Mouse (Mus musculus): ENCODE data around the gene Smarcc1. TPM values are rescaled to one million over a fixed set of nuclear protein-coding genes. Genes with fewer than 3 reads are reported as not detected.
"Not testable (repeated sequence)": the region's sequence is repeated elsewhere in the genome, so short reads cannot be mapped to it uniquely, and the experiment has no call there.

Gene Smarcc1
- polyA plus RNA-seq, 1 experiment from 2014 or later, result 190 TPM

DNA sequence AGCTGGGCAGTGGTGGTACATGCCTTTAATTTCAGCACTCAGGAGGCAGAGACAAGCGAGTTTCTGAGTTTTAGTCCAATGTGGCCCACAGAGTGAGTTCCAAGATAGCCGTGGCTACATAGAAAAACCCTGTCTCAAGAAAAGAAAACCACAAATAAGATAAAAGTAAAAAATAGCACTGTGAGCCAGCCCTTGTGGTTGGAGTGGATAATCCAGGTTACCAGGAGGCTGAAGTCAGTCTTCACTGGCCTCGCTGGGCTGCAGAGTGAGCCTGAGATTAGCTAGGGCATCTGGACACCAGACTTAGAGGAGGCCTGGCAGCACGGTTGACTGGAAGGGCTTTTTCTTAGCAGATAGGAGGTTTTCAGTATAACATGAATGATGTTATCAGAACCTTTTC lies 21.6 kb downstream of the Smarcc1 start:
- Histone ChIP-seq H3K9ac (ENCODE audit: low read length) (no peak overlapping the region), H3K9me3 (ENCODE audit: control insufficient read depth, low read length) (no peaks in the 10 kb centered on the region), H3K27me3 (ENCODE audit: control insufficient read depth, insufficient read depth, low read length) (no peaks in the 10 kb centered on the region), H3K4me3 (ENCODE audit: low read depth, low read length) (no peak overlapping the region), H3K27ac (ENCODE audit: low read depth, low read length) (no peak overlapping the region), H3K4me2 (ENCODE audit: low read depth, low read length, severe bottlenecking) (no peak overlapping the region), H3K36me3 (ENCODE audit: control insufficient read depth, insufficient read depth, low read length) (peaks cover 2% of the 10 kb centered on the region; the same call in 1 of the 2 replicates), H3K4me1 (replicated peaks; ENCODE audit: control insufficient read depth, insufficient read depth, low read length) (peaks cover 1% of the 10 kb centered on the region; the same call in 1 of the 2 replicates)
- ATAC-seq (replicated peaks; ENCODE audit: low FRiP score), result no peak
- 93% methylated on average over 4 of the region's 4 CpGs for WGBS
- DNase-seq (ENCODE audit: low spot score), result no peak

DNA sequence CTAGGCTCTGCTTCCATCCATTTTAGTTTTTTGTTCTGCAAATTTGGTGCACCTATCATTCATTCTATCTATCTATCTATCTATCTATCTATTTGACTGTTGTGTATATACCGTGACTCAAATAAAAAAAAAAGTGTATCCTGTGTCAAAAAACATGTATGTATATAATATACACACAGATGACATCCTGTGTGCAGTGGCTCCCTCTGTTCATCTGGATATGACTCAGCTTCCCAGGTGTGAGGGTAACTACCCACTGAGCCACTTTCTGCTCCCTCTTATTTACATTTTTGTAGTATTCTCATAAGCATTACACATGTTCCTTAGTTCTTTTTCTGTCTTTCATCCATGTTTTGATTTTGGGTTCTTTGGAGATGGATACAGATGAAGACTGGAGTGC lies 24.6 kb downstream of the Smarcc1 start:
- H3K4me3 ChIP-seq (ENCODE audit: low read depth, low read length), result no peak overlapping the region
- H3K36me3 ChIP-seq (ENCODE audit: control insufficient read depth, insufficient read depth, low read length), result peaks cover 2% of the 10 kb centered on the region; the same call in 1 of the 2 replicates
- WGBS, result 95% methylated on average over 1 of the region's 1 CpGs
- DNase-seq (ENCODE audit: low spot score) (no peak), ATAC-seq (replicated peaks; ENCODE audit: low FRiP score) (no peak)
- H3K27me3 ChIP-seq (ENCODE audit: control insufficient read depth, insufficient read depth, low read length), result no peaks in the 10 kb centered on the region
- H3K9ac ChIP-seq (ENCODE audit: low read length), result no peak overlapping the region
- H3K9me3 ChIP-seq (ENCODE audit: control insufficient read depth, low read length), result no peaks in the 10 kb centered on the region
- H3K4me1 ChIP-seq (replicated peaks; ENCODE audit: control insufficient read depth, insufficient read depth, low read length), result no peaks in the 10 kb centered on the region
- no peak overlapping the region for H3K4me2 ChIP-seq (ENCODE audit: low read depth, low read length, severe bottlenecking)
- H3K27ac ChIP-seq (ENCODE audit: low read depth, low read length), result no peak overlapping the region

DNA sequence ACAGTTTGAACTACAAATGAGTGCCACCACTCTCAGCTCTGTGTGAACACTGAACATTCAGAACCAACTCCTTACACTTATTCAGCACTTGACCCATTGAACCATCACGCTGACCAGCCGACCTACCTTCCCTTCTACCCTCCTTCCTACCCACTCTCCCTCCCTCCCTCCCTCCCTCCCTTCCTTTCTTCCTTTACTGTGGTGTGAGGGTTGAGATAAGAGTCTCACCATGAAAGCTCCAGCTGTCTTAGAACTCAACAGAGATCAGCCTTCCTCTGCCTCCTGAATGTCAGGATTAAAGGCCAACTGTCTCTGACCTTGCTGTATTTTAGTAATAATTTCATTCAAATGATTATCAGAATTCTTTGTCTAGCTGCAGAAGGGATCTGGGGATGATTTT lies 31.1 kb downstream of the Smarcc1 start:
- DNase-seq (ENCODE audit: low spot score), result no peak
- Histone ChIP-seq H3K36me3 (ENCODE audit: control insufficient read depth, insufficient read depth, low read length) (peaks cover 6% of the 10 kb centered on the region; the same call in 1 of the 2 replicates), H3K4me3 (ENCODE audit: low read depth, low read length) (no peak overlapping the region), H3K9ac (ENCODE audit: low read length) (no peak overlapping the region), H3K4me2 (ENCODE audit: low read depth, low read length, severe bottlenecking) (no peak overlapping the region), H3K4me1 (replicated peaks; ENCODE audit: control insufficient read depth, insufficient read depth, low read length) (no peaks in the 10 kb centered on the region), H3K27me3 (ENCODE audit: control insufficient read depth, insufficient read depth, low read length) (no peaks in the 10 kb centered on the region), H3K27ac (ENCODE audit: low read depth, low read length) (no peak overlapping the region), H3K9me3 (ENCODE audit: control insufficient read depth, low read length) (no peaks in the 10 kb centered on the region)
- no peak for ATAC-seq (replicated peaks; ENCODE audit: low FRiP score)
- 84% methylated on average over 2 of the region's 2 CpGs for WGBS

DNA sequence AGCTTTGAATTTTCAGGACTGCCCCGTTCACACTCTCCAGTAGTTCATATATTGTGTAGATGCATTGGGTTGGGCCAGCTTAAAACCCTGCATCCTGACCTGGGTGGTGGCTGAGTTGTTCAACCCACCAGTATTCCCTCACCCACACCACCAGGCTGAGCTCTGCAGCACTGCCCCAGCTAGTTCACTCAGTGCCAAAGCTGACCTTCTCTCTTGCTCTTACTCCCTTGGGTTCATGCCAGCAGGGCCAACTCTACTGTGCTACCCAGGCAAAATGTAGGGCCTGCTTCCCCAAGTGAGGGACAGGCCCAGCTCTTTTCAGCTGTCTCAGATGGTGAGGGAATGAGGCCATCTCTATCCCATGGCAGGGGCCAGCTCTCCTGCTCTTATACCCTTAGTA lies 41.5 kb downstream of the Smarcc1 start:
- H3K4me1 ChIP-seq (replicated peaks; ENCODE audit: control insufficient read depth, insufficient read depth, low read length), result no peaks in the 10 kb centered on the region
- peaks cover 7% of the 10 kb centered on the region for H3K36me3 ChIP-seq (ENCODE audit: control insufficient read depth, insufficient read depth, low read length)
- no peak for ATAC-seq (replicated peaks; ENCODE audit: low FRiP score)
- no peaks in the 10 kb centered on the region for H3K9me3 ChIP-seq (ENCODE audit: control insufficient read depth, low read length)
- DNase-seq (ENCODE audit: low spot score), result no peak
- H3K4me3 ChIP-seq (ENCODE audit: low read depth, low read length), result no peak overlapping the region
- no peak overlapping the region for H3K9ac ChIP-seq (ENCODE audit: low read length)
- 96% methylated on average over 1 of the region's 1 CpGs for whole genome bisulfite sequencing
- no peak overlapping the region for H3K4me2 ChIP-seq (ENCODE audit: low read depth, low read length, severe bottlenecking)
- H3K27ac ChIP-seq (ENCODE audit: low read depth, low read length), result no peak overlapping the region
- no peaks in the 10 kb centered on the region for H3K27me3 ChIP-seq (ENCODE audit: control insufficient read depth, insufficient read depth, low read length)

DNA sequence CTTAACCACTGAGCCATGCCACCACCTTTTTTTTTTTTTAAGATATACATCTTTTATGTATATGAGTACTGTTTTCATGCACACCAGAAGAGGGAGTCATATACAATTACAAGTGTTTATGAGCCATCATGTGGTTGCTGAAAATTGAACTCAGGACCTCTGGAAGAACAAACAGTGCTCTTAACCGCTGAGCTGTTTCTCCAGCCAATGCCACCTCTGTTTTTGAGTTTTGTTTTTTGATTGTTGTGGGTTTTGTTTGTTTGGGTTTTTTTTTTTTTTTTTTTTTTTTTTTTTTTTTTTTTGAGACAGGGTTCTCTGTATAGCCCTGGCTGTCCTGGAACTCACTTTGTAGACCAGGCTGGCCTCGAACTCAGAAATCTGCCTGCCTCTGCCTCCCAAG lies 43.0 kb downstream of the Smarcc1 start:
- not testable (repeated sequence) for ATAC-seq (replicated peaks; ENCODE audit: low FRiP score); H3K9ac ChIP-seq (ENCODE audit: low read length); H3K9me3 ChIP-seq (ENCODE audit: control insufficient read depth, low read length); H3K4me3 ChIP-seq (ENCODE audit: low read depth, low read length); H3K27me3 ChIP-seq (ENCODE audit: control insufficient read depth, insufficient read depth, low read length); H3K4me1 ChIP-seq (replicated peaks; ENCODE audit: control insufficient read depth, insufficient read depth, low read length); H3K36me3 ChIP-seq (ENCODE audit: control insufficient read depth, insufficient read depth, low read length); H3K4me2 ChIP-seq (ENCODE audit: low read depth, low read length, severe bottlenecking); H3K27ac ChIP-seq (ENCODE audit: low read depth, low read length); DNase-seq (ENCODE audit: low spot score)
- 94% methylated on average over 2 of the region's 2 CpGs for WGBS

DNA sequence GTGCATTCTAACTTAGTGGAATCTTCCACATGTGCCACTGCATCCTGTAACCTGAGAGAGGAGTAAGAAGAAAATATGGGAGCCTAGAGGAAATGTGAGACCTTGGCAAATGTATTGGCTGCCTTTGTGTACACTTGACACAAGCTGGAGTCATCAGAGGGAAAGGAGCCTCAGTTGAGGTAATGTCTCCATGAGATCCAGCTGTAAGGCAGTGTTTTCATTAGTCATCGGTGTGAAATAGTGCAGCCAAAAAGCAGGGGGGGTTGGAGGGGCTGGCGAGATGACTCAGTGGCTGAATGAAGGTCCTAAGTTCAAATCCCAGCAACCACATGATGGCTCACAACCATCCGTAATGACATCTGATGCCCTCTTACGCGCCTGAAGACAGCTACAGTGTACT lies 44.9 kb downstream of the Smarcc1 start:
- WGBS, result 94% methylated on average over 5 of the region's 5 CpGs
- DNase-seq (ENCODE audit: low spot score) (no peak), ATAC-seq (replicated peaks; ENCODE audit: low FRiP score) (no peak)
- Histone ChIP-seq H3K36me3 (ENCODE audit: control insufficient read depth, insufficient read depth, low read length) (peaks cover 5% of the 10 kb centered on the region), H3K9ac (ENCODE audit: low read length) (no peak overlapping the region), H3K4me2 (ENCODE audit: low read depth, low read length, severe bottlenecking) (no peak overlapping the region), H3K27ac (ENCODE audit: low read depth, low read length) (no peak overlapping the region), H3K9me3 (ENCODE audit: control insufficient read depth, low read length) (no peaks in the 10 kb centered on the region), H3K4me3 (ENCODE audit: low read depth, low read length) (no peak overlapping the region), H3K4me1 (replicated peaks; ENCODE audit: control insufficient read depth, insufficient read depth, low read length) (no peaks in the 10 kb centered on the region), H3K27me3 (ENCODE audit: control insufficient read depth, insufficient read depth, low read length) (no peaks in the 10 kb centered on the region)

DNA sequence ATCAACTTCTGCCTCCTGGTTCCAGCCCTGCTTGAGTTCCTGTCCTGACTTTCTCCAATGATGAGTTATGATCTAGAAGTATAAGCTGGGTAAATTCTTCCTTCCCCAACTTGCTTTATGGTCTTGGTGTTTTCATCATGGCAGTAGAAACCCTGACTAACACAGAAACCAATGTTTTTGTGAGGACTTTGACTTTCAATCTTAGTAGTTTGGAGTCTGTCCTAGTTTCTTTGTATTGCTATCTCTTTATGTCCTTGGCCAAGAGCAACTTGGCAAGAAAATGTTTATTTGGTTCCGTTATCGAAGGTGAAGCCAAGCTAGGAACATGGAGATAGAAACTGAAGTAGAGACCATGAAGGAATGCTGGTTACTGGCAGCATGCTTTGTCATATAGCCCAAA lies 45.6 kb downstream of the Smarcc1 start:
- WGBS, result 97% methylated on average over 2 of the region's 2 CpGs
- no peak for DNase-seq (ENCODE audit: low spot score)
- ATAC-seq (replicated peaks; ENCODE audit: low FRiP score), result no peak
- Histone ChIP-seq H3K4me1 (replicated peaks; ENCODE audit: control insufficient read depth, insufficient read depth, low read length) (no peaks in the 10 kb centered on the region), H3K27ac (ENCODE audit: low read depth, low read length) (no peak overlapping the region), H3K4me3 (ENCODE audit: low read depth, low read length) (no peak overlapping the region), H3K36me3 (ENCODE audit: control insufficient read depth, insufficient read depth, low read length) (peaks cover 5% of the 10 kb centered on the region), H3K9me3 (ENCODE audit: control insufficient read depth, low read length) (no peaks in the 10 kb centered on the region), H3K4me2 (ENCODE audit: low read depth, low read length, severe bottlenecking) (no peak overlapping the region), H3K27me3 (ENCODE audit: control insufficient read depth, insufficient read depth, low read length) (no peaks in the 10 kb centered on the region), H3K9ac (ENCODE audit: low read length) (no peak overlapping the region)

DNA sequence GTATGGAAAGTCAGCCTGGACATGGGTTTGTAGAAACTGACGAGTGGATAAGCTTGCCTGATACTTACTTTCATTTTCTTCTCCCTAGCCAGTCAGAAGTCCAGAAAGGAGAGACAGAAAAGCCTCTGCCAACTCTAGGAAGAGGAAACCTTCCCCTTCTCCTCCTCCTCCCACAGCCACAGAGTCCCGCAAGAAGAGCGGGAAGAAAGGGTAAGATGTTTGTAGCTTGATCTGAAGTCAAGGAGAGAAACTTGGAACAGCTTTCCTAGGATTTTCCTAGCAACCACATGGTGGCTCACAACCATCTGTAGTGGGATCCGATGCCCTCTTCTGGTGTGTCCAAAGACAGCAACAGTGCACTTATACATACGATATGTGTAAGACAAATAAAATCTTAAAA lies 53.4 kb downstream of the Smarcc1 start:
- Histone ChIP-seq H3K27ac (ENCODE audit: low read depth, low read length) (no peak overlapping the region), H3K9ac (ENCODE audit: low read length) (no peak overlapping the region), H3K4me3 (ENCODE audit: low read depth, low read length) (no peak overlapping the region), H3K36me3 (ENCODE audit: control insufficient read depth, insufficient read depth, low read length) (peaks cover 15% of the 10 kb centered on the region; the same call in 1 of the 2 replicates), H3K4me1 (replicated peaks; ENCODE audit: control insufficient read depth, insufficient read depth, low read length) (no peaks in the 10 kb centered on the region), H3K27me3 (ENCODE audit: control insufficient read depth, insufficient read depth, low read length) (no peaks in the 10 kb centered on the region), H3K9me3 (ENCODE audit: control insufficient read depth, low read length) (no peaks in the 10 kb centered on the region), H3K4me2 (ENCODE audit: low read depth, low read length, severe bottlenecking) (no peak overlapping the region)
- DNase-seq (ENCODE audit: low spot score) (no peak), ATAC-seq (replicated peaks; ENCODE audit: low FRiP score) (no peak)
- 90% methylated on average over 5 of the region's 5 CpGs for WGBS

DNA sequence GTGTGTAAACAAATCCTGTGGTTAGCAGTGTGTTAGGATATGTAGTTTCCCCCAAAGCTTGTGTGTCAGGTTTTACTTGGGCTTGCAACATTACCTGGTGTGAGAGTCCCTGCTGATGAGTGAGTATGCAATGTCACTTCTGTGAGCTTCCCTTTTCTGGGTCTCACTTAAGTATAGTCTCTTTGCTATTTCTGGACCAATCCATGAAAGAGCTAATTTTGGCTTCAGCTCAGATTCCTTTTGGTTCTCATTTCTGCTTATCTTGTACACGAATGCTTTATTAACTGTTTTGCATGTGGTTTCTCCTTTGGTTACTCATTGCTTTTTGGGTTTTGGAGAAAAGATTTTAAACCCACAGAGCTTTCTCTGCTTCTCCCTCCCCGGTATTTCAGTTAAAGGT lies 82.4 kb downstream of the Smarcc1 start:
- Histone ChIP-seq H3K4me2 (ENCODE audit: low read depth, low read length, severe bottlenecking) (no peak overlapping the region), H3K4me3 (ENCODE audit: low read depth, low read length) (no peak overlapping the region), H3K9me3 (ENCODE audit: control insufficient read depth, low read length) (no peaks in the 10 kb centered on the region), H3K36me3 (ENCODE audit: control insufficient read depth, insufficient read depth, low read length) (peaks cover 28% of the 10 kb centered on the region), H3K27ac (ENCODE audit: low read depth, low read length) (no peak overlapping the region), H3K4me1 (replicated peaks; ENCODE audit: control insufficient read depth, insufficient read depth, low read length) (peaks cover 3% of the 10 kb centered on the region; the same call in 1 of the 2 replicates), H3K9ac (ENCODE audit: low read length) (no peak overlapping the region), H3K27me3 (ENCODE audit: control insufficient read depth, insufficient read depth, low read length) (no peaks in the 10 kb centered on the region)
- whole genome bisulfite sequencing, result 92% methylated on average over 2 of the region's 2 CpGs
- ATAC-seq (replicated peaks; ENCODE audit: low FRiP score), result no peak
- DNase-seq (ENCODE audit: low spot score), result no peak

Data from forebrain, embryonic 11.5 days (tissue).